Mouse (Mus musculus): ENCODE results near the gene Fau. TPM values are rescaled to one million over a fixed set of nuclear protein-coding genes. Genes with fewer than 3 reads are reported as not detected.
A peak's percentile ranks its signal among the peaks of the same experiment; 100 is the strongest.

Gene Fau
- polyA plus RNA-seq, 1 experiment from 2014 or later = 831 TPM

GRCm38 (mm10) chr19:6085417-6085879 is 27.8 kb downstream of the Fau start:
- peaks cover 24% of the 10 kb centered on the region for H3K4me1 ChIP-seq
- no peaks in the 10 kb centered on the region for H3K27me3 ChIP-seq (replicated peaks; ENCODE audit: low read depth, poor library complexity, severe bottlenecking)
- H3K4me3 ChIP-seq = peak overlapping the region; percentile 90
- peak overlapping the region; percentile 90 for H3K27ac ChIP-seq (replicated peaks)
- DNase-seq (ENCODE audit: low spot score) = peak; percentile 83
- WGBS = under 1% methylated on average over 17 of the region's 17 CpGs
- no peaks in the 10 kb centered on the region for H3K9me3 ChIP-seq
- peaks cover 77% of the 10 kb centered on the region for H3K36me3 ChIP-seq (replicated peaks)

DNA sequence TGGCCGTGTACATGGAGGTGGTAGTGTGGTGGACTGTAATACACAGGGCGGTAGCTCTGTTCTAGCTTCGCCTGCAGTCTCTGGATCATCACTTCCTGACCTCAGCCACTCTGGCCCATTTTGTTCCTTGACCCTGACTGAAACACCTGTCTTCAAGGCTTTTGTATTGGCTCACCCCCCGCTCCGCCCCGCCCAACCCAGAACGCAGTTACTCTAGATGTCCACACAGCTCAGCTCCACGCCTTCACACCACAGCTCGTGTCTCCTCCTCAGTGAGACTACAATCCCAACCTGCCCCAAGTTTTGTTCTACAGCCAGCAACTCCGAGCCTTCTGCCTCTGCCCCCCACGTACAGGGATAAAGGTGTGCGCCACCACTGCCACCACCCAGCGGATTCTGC is 31.2 kb downstream of the Fau start:
- no peak for DNase-seq (ENCODE audit: low spot score)
- Histone ChIP-seq H3K36me3 (replicated peaks) (peaks cover 78% of the 10 kb centered on the region), H3K9me3 (no peaks in the 10 kb centered on the region), H3K4me3 (no peak overlapping the region), H3K4me1 (peaks cover 18% of the 10 kb centered on the region), H3K27ac (replicated peaks) (no peak overlapping the region), H3K27me3 (replicated peaks; ENCODE audit: low read depth, poor library complexity, severe bottlenecking) (no peaks in the 10 kb centered on the region)
- WGBS = 94% methylated on average over 13 of the region's 13 CpGs

- Histone ChIP-seq H3K27ac (replicated peaks) (no peak within 1 kb of the TSS), H3K4me3 (no peak within 1 kb of the TSS), H3K4me1 (no peaks in the 10 kb centered on the region), H3K27me3 (replicated peaks; ENCODE audit: low read depth, poor library complexity, severe bottlenecking) (no peaks in the 10 kb centered on the region), H3K36me3 (replicated peaks) (peaks cover 97% of the 10 kb centered on the region), H3K9me3 (no peaks in the 10 kb centered on the region)
- 95% methylated on average over 7 of the region's 7 CpGs for WGBS
- no peak for DNase-seq (ENCODE audit: low spot score)
Measured at GRCm38 (mm10) chr19:6094119-6094518, 36.5 kb downstream of the Fau start, which contains the start of gene AC131692.1. TSS of gene AC131692.1 (plus strand) at chr19:6094419.

- no peak for DNase-seq (ENCODE audit: low spot score)
- Histone ChIP-seq H3K4me3 (no peak overlapping the region), H3K27ac (replicated peaks) (no peak overlapping the region), H3K27me3 (replicated peaks; ENCODE audit: low read depth, poor library complexity, severe bottlenecking) (no peaks in the 10 kb centered on the region), H3K36me3 (replicated peaks) (peaks cover 73% of the 10 kb centered on the region), H3K4me1 (peaks cover 15% of the 10 kb centered on the region), H3K9me3 (no peaks in the 10 kb centered on the region)
- WGBS = 92% methylated on average over 3 of the region's 3 CpGs
Measured at GRCm38 (mm10) chr19:6097847-6098246, 40.2 kb downstream of the Fau start.

DNA sequence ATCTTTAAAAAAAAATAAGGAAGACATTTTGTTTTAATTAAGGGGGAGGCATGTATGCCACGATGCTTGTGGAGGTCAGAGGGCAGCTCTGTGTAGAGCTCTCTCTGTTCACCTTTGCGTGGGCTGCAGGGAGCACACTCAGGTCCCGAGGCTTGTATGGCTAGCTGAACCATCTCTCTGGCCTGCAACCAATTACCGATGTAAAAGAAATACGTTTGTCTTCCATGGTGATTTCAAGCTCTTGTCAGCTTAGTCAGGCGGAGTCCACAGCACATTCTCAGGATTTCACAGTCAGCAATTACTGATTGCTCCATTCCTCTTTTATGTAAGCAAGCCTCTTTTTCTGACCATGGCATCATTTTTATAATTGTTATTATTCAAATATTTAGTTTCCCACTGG is 43.5 kb downstream of the Fau start:
- peaks cover 45% of the 10 kb centered on the region for H3K36me3 ChIP-seq (replicated peaks)
- H3K4me3 ChIP-seq = no peak overlapping the region
- DNase-seq (ENCODE audit: low spot score) = peak; percentile 26
- no peak overlapping the region; the same call in 1 of the 2 replicates for H3K27ac ChIP-seq (replicated peaks)
- WGBS = 32% methylated on average over 6 of the region's 6 CpGs
- peaks cover 21% of the 10 kb centered on the region for H3K4me1 ChIP-seq
- H3K9me3 ChIP-seq = no peaks in the 10 kb centered on the region
- no peaks in the 10 kb centered on the region for H3K27me3 ChIP-seq (replicated peaks; ENCODE audit: low read depth, poor library complexity, severe bottlenecking)

- no peaks in the 10 kb centered on the region for H3K27me3 ChIP-seq (replicated peaks; ENCODE audit: low read depth, poor library complexity, severe bottlenecking)
- H3K36me3 ChIP-seq (replicated peaks) = peaks cover 35% of the 10 kb centered on the region
- WGBS = 80% methylated on average over 6 of the region's 6 CpGs
- H3K4me1 ChIP-seq = peaks cover 27% of the 10 kb centered on the region
- no peak for DNase-seq (ENCODE audit: low spot score)
- H3K4me3 ChIP-seq = no peak overlapping the region
- peak overlapping the region; percentile 70 for H3K27ac ChIP-seq (replicated peaks)
- H3K9me3 ChIP-seq = no peaks in the 10 kb centered on the region
Measured at GRCm38 (mm10) chr19:6102169-6102853, 44.7 kb downstream of the Fau start.

- Histone ChIP-seq H3K27me3 (replicated peaks; ENCODE audit: low read depth, poor library complexity, severe bottlenecking) (no peaks in the 10 kb centered on the region), H3K36me3 (replicated peaks) (peaks cover 21% of the 10 kb centered on the region), H3K4me1 (peaks cover 27% of the 10 kb centered on the region), H3K9me3 (no peaks in the 10 kb centered on the region), H3K27ac (replicated peaks) (no peak overlapping the region), H3K4me3 (no peak overlapping the region)
- no peak for DNase-seq (ENCODE audit: low spot score)
- WGBS = 83% methylated on average over 4 of the region's 4 CpGs
Measured at GRCm38 (mm10) chr19:6104476-6104875, 46.8 kb downstream of the Fau start.

- Histone ChIP-seq H3K9me3 (no peaks in the 10 kb centered on the region), H3K36me3 (replicated peaks) (0 out of 2 replicates have a peak, but pooled peaks cover 11% of the 10 kb centered on the region), H3K27ac (replicated peaks) (no peak within 1 kb of the TSS), H3K4me3 (0 out of 2 replicates have a peak within 1 kb of the TSS, but pooled peaks have one; percentile 8), H3K4me1 (peaks cover 25% of the 10 kb centered on the region), H3K27me3 (replicated peaks; ENCODE audit: low read depth, poor library complexity, severe bottlenecking) (no peaks in the 10 kb centered on the region)
- DNase-seq (ENCODE audit: low spot score) = no peak
- 87% methylated on average over 7 of the region's 7 CpGs for WGBS
Measured at GRCm38 (mm10) chr19:6105586-6105985, 47.9 kb downstream of the Fau start, which contains the start of gene Naaladl1. TSS of gene Naaladl1 (plus strand) at chr19:6105782.

Small RNA genes within 50 kb of the gene (microRNA-seq; reads per million reads assigned to microRNA genes)
- gene Mir6988 = 4.0 reads per million, percentile 8 among the genes with 10 or more reads in this experiment

Other genes with a start within 250 kb of the Fau start
- 44.6 and 45.4 TPM in 2 replicates for gene Frmd8, start 182.6 kb upstream of the Fau start, polyA plus RNA-seq (2016; fragmentation: Nextera tagmentation; extraction: Ambion mirVana)
- 2.5 and 2.9 TPM in 2 replicates for gene Slc25a45, start 180.0 kb upstream of the Fau start, polyA plus RNA-seq (2016; fragmentation: Nextera tagmentation; extraction: Ambion mirVana)
- gene Tigd3, start 163.7 kb upstream of the Fau start, polyA plus RNA-seq (2016; fragmentation: Nextera tagmentation; extraction: Ambion mirVana) = 6.8 and 7.4 TPM in 2 replicates
- 231 and 251 TPM in 2 replicates for gene Dpf2, start 144.8 kb upstream of the Fau start, polyA plus RNA-seq (2016; fragmentation: Nextera tagmentation; extraction: Ambion mirVana)
- 1.5 and 2.2 TPM in 2 replicates for gene Cdc42ep2, start 133.0 kb upstream of the Fau start, polyA plus RNA-seq (2016; fragmentation: Nextera tagmentation; extraction: Ambion mirVana)
- gene Pola2, start 93.6 kb upstream of the Fau start, polyA plus RNA-seq (2016; fragmentation: Nextera tagmentation; extraction: Ambion mirVana) = 119 and 120 TPM in 2 replicates
- gene Slc22a20, start 71.7 kb upstream of the Fau start, polyA plus RNA-seq (2016; fragmentation: Nextera tagmentation; extraction: Ambion mirVana) = not detected in 2 replicates
- 2.9 and 3.2 TPM in 2 replicates for gene Capn1, start 41.9 kb upstream of the Fau start, polyA plus RNA-seq (2016; fragmentation: Nextera tagmentation; extraction: Ambion mirVana)
- gene Syvn1, start 11.3 kb upstream of the Fau start, polyA plus RNA-seq (2016; fragmentation: Nextera tagmentation; extraction: Ambion mirVana) = 34.5 and 38.1 TPM in 2 replicates
- gene Mrpl49, start 59 bp upstream of the Fau start, polyA plus RNA-seq (2016; fragmentation: Nextera tagmentation; extraction: Ambion mirVana) = 82.5 and 84.6 TPM in 2 replicates
- 33.8 and 35.6 TPM in 2 replicates for gene Znhit2, start 3.3 kb downstream of the Fau start, polyA plus RNA-seq (2016; fragmentation: Nextera tagmentation; extraction: Ambion mirVana)
- 30.3 and 31.4 TPM in 2 replicates for gene Tm7sf2, start 10.5 kb downstream of the Fau start, polyA plus RNA-seq (2016; fragmentation: Nextera tagmentation; extraction: Ambion mirVana)
- 70.5 and 71.9 TPM in 2 replicates for gene Vps51, start 19.4 kb downstream of the Fau start, polyA plus RNA-seq (2016; fragmentation: Nextera tagmentation; extraction: Ambion mirVana)
- not detected in 2 replicates for gene Tmem262, start 22.2 kb downstream of the Fau start, polyA plus RNA-seq (2016; fragmentation: Nextera tagmentation; extraction: Ambion mirVana)
- 2.0 TPM in 2 replicates for gene Gm28374, start 24.4 kb downstream of the Fau start, polyA plus RNA-seq (2016; fragmentation: Nextera tagmentation; extraction: Ambion mirVana)
- 75.7 and 79.7 TPM in 2 replicates for gene Zfpl1, start 27.1 kb downstream of the Fau start, polyA plus RNA-seq (2016; fragmentation: Nextera tagmentation; extraction: Ambion mirVana)
- gene Cdca5, start 27.1 kb downstream of the Fau start, polyA plus RNA-seq (2016; fragmentation: Nextera tagmentation; extraction: Ambion mirVana) = 66.2 and 70.1 TPM in 2 replicates
- gene AC131692.1, start 36.6 kb downstream of the Fau start, polyA plus RNA-seq (2016; fragmentation: Nextera tagmentation; extraction: Ambion mirVana) = 0.41 and 0.56 TPM in 2 replicates
- gene Naaladl1, start 47.9 kb downstream of the Fau start, polyA plus RNA-seq (2016; fragmentation: Nextera tagmentation; extraction: Ambion mirVana) = 0.87 and 0.89 TPM in 2 replicates
- gene Sac3d1, start 60.8 kb downstream of the Fau start, polyA plus RNA-seq (2016; fragmentation: Nextera tagmentation; extraction: Ambion mirVana) = 66.1 and 67.7 TPM in 2 replicates
- gene Snx15, start 70.5 kb downstream of the Fau start, polyA plus RNA-seq (2016; fragmentation: Nextera tagmentation; extraction: Ambion mirVana) = 29.1 and 30.2 TPM in 2 replicates
- not detected in 2 replicates for gene Batf2, start 83.1 kb downstream of the Fau start, polyA plus RNA-seq (2016; fragmentation: Nextera tagmentation; extraction: Ambion mirVana)
- gene Arl2, start 83.7 kb downstream of the Fau start, polyA plus RNA-seq (2016; fragmentation: Nextera tagmentation; extraction: Ambion mirVana) = 111 and 112 TPM in 2 replicates
- not detected in 2 replicates for gene Majin, start 126.5 kb downstream of the Fau start, polyA plus RNA-seq (2016; fragmentation: Nextera tagmentation; extraction: Ambion mirVana)
- 0.98 and 1.3 TPM in 2 replicates for gene Gpha2, start 168.5 kb downstream of the Fau start, polyA plus RNA-seq (2016; fragmentation: Nextera tagmentation; extraction: Ambion mirVana)
- gene Ppp2r5b, start 178.0 kb downstream of the Fau start, polyA plus RNA-seq (2016; fragmentation: Nextera tagmentation; extraction: Ambion mirVana) = 25.5 and 26.3 TPM in 2 replicates
- gene Atg2a, start 183.8 kb downstream of the Fau start, polyA plus RNA-seq (2016; fragmentation: Nextera tagmentation; extraction: Ambion mirVana) = 12.5 and 13.6 TPM in 2 replicates
- gene Ehd1, start 218.9 kb downstream of the Fau start, polyA plus RNA-seq (2016; fragmentation: Nextera tagmentation; extraction: Ambion mirVana) = 81.8 and 83.5 TPM in 2 replicates
- 0.12 and 0.39 TPM in 2 replicates for gene Cdc42bpg, start 248.6 kb downstream of the Fau start, polyA plus RNA-seq (2016; fragmentation: Nextera tagmentation; extraction: Ambion mirVana)

All from embryonic facial prominence, embryonic 10.5 days (tissue).